Mouse (Mus musculus) left cerebral cortex, postnatal 4 days (tissue): Measurements from ENCODE around the gene Hephl1. TPM values are rescaled to one million over a fixed set of nuclear protein-coding genes. Genes with fewer than 3 reads are reported as not detected.

Source experiments
- DNase-seq: peaks from one replicate; pipeline ENCODE4 v3.0.0-alpha.2; 2022
- intact Hi-C: fragments of 180-260 bp; cut with DNase I; formaldehyde crosslinking; loops from one replicate; pipeline ENCODE4 v1.15.1; 2025
- total RNA-seq, 2 experiments: library from RNA; stranded (reverse); gene quantifications; 2 replicates each; pipeline ENCODE4 v1.2.3; 2021

Gene Hephl1
- total RNA-seq, 2 experiments from 2014 or later = 0.06 TPM; not detected in 1

GRCm38 (mm10) chr9:15060847-15061246, 51.1 kb downstream of the Hephl1 start:
- intact Hi-C loops = no loop called here
- no peak for DNase-seq

- intact Hi-C loops = no loop called here
- no peak for DNase-seq
Observed at GRCm38 (mm10) chr9:15060026-15060425, 51.9 kb downstream of the Hephl1 start.

- DNase-seq = no peak
Observed at GRCm38 (mm10) chr9:15045740-15046139, 66.2 kb downstream of the Hephl1 start.

GRCm38 (mm10) chr9:15045084-15045669, 66.7 kb downstream of the Hephl1 start, which contains the start of gene Panx1:
Panx1 (minus strand) TSS chr9:15045478.
- intact Hi-C loops = no loop called here

More at GRCm38 (mm10) chr9:15045740-15046139, 66.2 kb downstream of the Hephl1 start:
- intact Hi-C loops = no loop called here

GRCm38 (mm10) chr9:15044391-15045083, 67.4 kb downstream of the Hephl1 start:
- intact Hi-C loops = no loop called here
- peak; percentile 39 for DNase-seq

More at GRCm38 (mm10) chr9:15045084-15045669, 66.7 kb downstream of the Hephl1 start, which contains the start of gene Panx1:
- DNase-seq = peak; percentile 77

GRCm38 (mm10) chr9:15041556-15041955, 70.4 kb downstream of the Hephl1 start:
- intact Hi-C loops = no loop called here
- DNase-seq = no peak

- DNase-seq = no peak
- intact Hi-C loops = no loop called here
Observed at GRCm38 (mm10) chr9:15039848-15040247, 72.1 kb downstream of the Hephl1 start.

GRCm38 (mm10) chr9:15037704-15038103, 74.2 kb downstream of the Hephl1 start:
- intact Hi-C loops = no loop called here
- DNase-seq = no peak

- no peak for DNase-seq
- intact Hi-C loops = no loop called here
Observed at GRCm38 (mm10) chr9:15037237-15037636, 74.7 kb downstream of the Hephl1 start.

- intact Hi-C loops = no loop called here
- DNase-seq = no peak
Observed at GRCm38 (mm10) chr9:15036807-15037206, 75.1 kb downstream of the Hephl1 start.

- no peak for DNase-seq
- intact Hi-C loops = no loop called here
Observed at GRCm38 (mm10) chr9:15036405-15036804, 75.5 kb downstream of the Hephl1 start.

- intact Hi-C loops = no loop called here
- no peak for DNase-seq
Observed at GRCm38 (mm10) chr9:15035979-15036378, 75.9 kb downstream of the Hephl1 start.

- intact Hi-C loops = no loop called here
- DNase-seq = no peak
Observed at GRCm38 (mm10) chr9:15034546-15035273, 77.2 kb downstream of the Hephl1 start.

GRCm38 (mm10) chr9:15033568-15034160, 78.2 kb downstream of the Hephl1 start:
- intact Hi-C loops = no loop called here
- DNase-seq = no peak

GRCm38 (mm10) chr9:15032797-15033196, 79.1 kb downstream of the Hephl1 start:
- intact Hi-C loops = no loop called here
- DNase-seq = no peak

GRCm38 (mm10) chr9:15030771-15031170, 81.1 kb downstream of the Hephl1 start:
- peak; percentile 78 for DNase-seq
- intact Hi-C loops = no loop called here

- intact Hi-C loops = no loop called here
- DNase-seq = peak; percentile 67
Observed at GRCm38 (mm10) chr9:15029025-15029727, 82.7 kb downstream of the Hephl1 start.

- no peak for DNase-seq
- intact Hi-C loops = no loop called here
Observed at GRCm38 (mm10) chr9:15027725-15028124, 84.2 kb downstream of the Hephl1 start.

GRCm38 (mm10) chr9:15023049-15023448, 88.9 kb downstream of the Hephl1 start:
- DNase-seq = no peak
- intact Hi-C loops = no loop called here

- no peak for DNase-seq
- intact Hi-C loops = no loop called here
Observed at GRCm38 (mm10) chr9:15021156-15021555, 90.8 kb downstream of the Hephl1 start.
